Mouse (Mus musculus): Measurements from ENCODE around the gene Speer4f2. TPM values are rescaled to one million over a fixed set of nuclear protein-coding genes. Genes with fewer than 3 reads are reported as not detected.
"Not testable (repeated sequence)": the region's sequence is repeated elsewhere in the genome, so short reads cannot be mapped to it uniquely, and the experiment has no call there.

Speer4f2 gene
- polyA plus RNA-seq (2015; fragmentation: Nextera tagmentation; extraction: Ambion mirVana), result not detected in 2 replicates

DNA sequence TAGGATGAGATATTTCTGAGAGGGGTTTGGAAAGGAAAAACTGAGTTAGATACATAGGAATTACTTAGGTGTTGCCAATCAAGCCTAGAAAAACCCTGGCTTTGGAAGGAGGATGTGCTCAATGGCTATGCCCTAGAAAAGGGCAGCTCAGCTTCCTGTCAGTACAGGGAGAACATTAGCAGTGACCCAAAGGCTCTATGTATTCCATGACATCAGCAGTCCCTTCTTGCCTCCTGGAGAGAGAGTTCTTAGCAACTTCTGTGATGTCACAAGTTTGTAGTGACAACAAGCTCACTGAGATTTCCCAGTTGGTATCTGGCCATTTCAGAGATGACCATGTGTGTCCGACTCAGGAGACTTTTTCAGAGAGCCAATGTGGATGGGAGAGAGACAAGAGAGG, at the start of gene Speer4f2:
Gene Speer4f2, plus strand, starts transcription at position 301 of the 400 bp plus-strand sequence.
- not testable (repeated sequence) for ATAC-seq (ENCODE audit: low FRiP score, low TSS enrichment); H3K4me2 ChIP-seq (replicated peaks; ENCODE audit: low read depth, low read length); H3K9me3 ChIP-seq (ENCODE audit: low read length); H3K27me3 ChIP-seq (ENCODE audit: insufficient read depth, low read length); H3K27ac ChIP-seq (ENCODE audit: low read length); H3K9ac ChIP-seq (replicated peaks; ENCODE audit: low read length); H3K4me3 ChIP-seq (ENCODE audit: low read length); H3K4me1 ChIP-seq (ENCODE audit: insufficient read depth, low read length); H3K36me3 ChIP-seq (ENCODE audit: insufficient read depth, low read length)
- WGBS, result 92% methylated on average over 1 of the region's 1 CpGs

DNA sequence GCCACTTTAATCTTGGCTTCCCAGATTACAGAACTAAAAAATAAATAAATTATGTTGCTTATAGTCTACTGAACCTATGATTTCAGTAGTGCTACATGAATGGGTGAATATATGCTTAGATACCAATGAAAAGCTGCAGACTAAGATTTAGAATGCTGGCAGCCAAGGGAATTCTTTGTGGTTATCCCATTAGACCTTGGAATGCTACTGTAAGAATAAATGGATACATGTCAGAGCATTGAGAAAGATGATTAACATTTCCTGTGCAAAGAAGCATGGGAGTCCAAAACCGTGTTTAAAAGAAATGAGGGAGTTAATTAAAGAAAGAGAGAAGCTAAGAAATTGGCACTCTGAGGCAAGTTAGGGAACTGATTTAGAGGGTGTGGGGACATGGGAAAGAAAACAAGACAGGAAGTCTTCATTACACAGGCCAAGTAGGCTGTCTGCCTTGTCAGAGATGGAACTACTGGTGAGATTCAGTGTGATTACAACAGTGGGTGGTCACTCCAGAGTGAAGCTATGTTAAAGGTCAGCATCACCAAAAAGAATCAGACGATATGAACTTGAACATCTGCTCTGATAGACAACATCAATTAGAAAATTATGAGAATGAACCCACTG, 43.9 kb upstream of the Speer4f2 start:
- Histone ChIP-seq H3K27me3 (ENCODE audit: insufficient read depth, low read length) (no peaks in the 10 kb centered on the region), H3K9ac (replicated peaks; ENCODE audit: low read length) (no peak overlapping the region), H3K9me3 (ENCODE audit: low read length) (no peaks in the 10 kb centered on the region), H3K4me2 (replicated peaks; ENCODE audit: low read depth, low read length) (no peak overlapping the region), H3K4me3 (ENCODE audit: low read length) (no peak overlapping the region), H3K27ac (ENCODE audit: low read length) (no peak overlapping the region), H3K4me1 (ENCODE audit: insufficient read depth, low read length) (no peaks in the 10 kb centered on the region), H3K36me3 (ENCODE audit: insufficient read depth, low read length) (no peaks in the 10 kb centered on the region)
- WGBS, result 35% methylated on average over 2 of the region's 2 CpGs
- peak; percentile 59; the same call in 1 of the 2 replicates for ATAC-seq (ENCODE audit: low FRiP score, low TSS enrichment)

DNA sequence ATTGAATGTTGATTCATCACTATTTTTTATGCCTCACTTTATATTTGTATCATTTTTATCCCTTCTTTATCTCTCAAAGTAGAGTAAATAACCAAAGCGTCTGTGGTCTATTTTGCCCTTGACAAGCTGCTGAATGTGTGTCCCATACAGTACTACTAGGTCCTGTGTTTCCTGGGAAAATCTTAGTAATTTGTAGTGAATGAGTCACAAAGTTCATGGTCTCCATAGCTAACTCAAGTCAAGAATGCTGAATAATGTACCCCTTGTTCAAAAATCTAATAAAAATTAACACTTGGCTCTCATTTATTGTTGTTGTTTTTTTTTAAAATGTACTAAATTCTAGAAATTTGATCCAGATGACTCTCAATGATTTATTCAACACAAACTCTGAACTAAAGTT, 38.1 kb upstream of the Speer4f2 start:
- H3K9ac ChIP-seq (replicated peaks; ENCODE audit: low read length), result no peak overlapping the region
- H3K27me3 ChIP-seq (ENCODE audit: insufficient read depth, low read length), result no peaks in the 10 kb centered on the region
- H3K4me2 ChIP-seq (replicated peaks; ENCODE audit: low read depth, low read length), result no peak overlapping the region
- no peak overlapping the region for H3K4me3 ChIP-seq (ENCODE audit: low read length)
- H3K36me3 ChIP-seq (ENCODE audit: insufficient read depth, low read length), result no peaks in the 10 kb centered on the region
- H3K9me3 ChIP-seq (ENCODE audit: low read length), result no peaks in the 10 kb centered on the region
- 58% methylated on average over 1 of the region's 1 CpGs for WGBS
- ATAC-seq (ENCODE audit: low FRiP score, low TSS enrichment), result no peak
- no peaks in the 10 kb centered on the region for H3K4me1 ChIP-seq (ENCODE audit: insufficient read depth, low read length)
- no peak overlapping the region for H3K27ac ChIP-seq (ENCODE audit: low read length)

DNA sequence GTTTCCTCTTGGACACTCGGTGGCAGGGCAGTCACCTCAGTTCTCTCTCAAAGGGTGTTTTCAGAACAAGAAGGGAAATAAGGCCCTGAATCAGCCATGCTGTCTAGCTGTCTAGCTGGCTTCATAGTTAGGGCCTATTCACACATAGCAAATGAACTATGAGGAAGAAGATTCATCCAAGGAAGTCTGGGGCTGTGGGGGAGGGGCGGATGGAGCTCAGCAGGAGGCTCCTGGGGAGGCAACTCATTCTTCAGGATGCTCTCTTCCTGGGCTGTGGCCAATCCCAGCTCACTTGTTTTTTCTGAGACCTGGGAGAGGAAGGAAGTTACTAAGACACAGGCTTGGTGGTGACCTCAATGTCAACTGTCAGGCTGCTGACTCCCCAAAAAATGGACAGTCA, 27.2 kb upstream of the Speer4f2 start:
- not testable (repeated sequence) for H3K4me1 ChIP-seq (ENCODE audit: insufficient read depth, low read length); ATAC-seq (ENCODE audit: low FRiP score, low TSS enrichment); H3K27ac ChIP-seq (ENCODE audit: low read length); H3K27me3 ChIP-seq (ENCODE audit: insufficient read depth, low read length); H3K4me2 ChIP-seq (replicated peaks; ENCODE audit: low read depth, low read length); H3K9ac ChIP-seq (replicated peaks; ENCODE audit: low read length); H3K9me3 ChIP-seq (ENCODE audit: low read length); H3K4me3 ChIP-seq (ENCODE audit: low read length); H3K36me3 ChIP-seq (ENCODE audit: insufficient read depth, low read length)
- WGBS, result 74% methylated on average over 2 of the region's 2 CpGs

DNA sequence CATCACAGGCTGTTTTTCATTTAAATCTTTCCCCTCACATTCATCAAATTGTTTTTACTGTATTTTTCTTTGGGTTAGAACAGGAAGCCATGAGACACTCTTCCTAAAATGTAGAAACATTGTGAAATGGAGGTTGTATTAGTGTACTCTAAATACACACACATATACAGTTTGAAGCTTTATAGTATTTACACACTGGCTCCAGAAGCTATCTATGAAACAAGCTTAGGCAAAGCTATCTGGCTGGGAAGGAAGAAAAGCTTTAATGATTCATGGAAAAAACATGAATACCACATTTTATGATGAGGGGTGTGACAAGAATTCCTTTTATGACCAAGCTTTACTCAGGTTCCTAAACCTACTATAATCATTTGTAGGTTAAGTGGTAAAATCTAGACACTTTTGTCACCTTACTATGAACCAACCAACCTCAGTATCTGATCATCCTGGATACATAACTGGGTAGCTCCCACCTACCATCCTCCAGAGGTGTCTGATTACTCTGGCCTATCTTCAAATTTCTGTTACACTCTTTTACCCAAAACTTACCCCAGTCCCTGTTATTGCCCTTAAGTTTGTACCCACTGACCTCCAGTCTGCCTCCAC, 13.5 kb upstream of the Speer4f2 start:
- Histone ChIP-seq H3K4me1 (ENCODE audit: insufficient read depth, low read length) (no peaks in the 10 kb centered on the region), H3K27me3 (ENCODE audit: insufficient read depth, low read length) (no peaks in the 10 kb centered on the region), H3K9ac (replicated peaks; ENCODE audit: low read length) (no peak overlapping the region), H3K4me2 (replicated peaks; ENCODE audit: low read depth, low read length) (no peak overlapping the region), H3K4me3 (ENCODE audit: low read length) (no peak overlapping the region), H3K36me3 (ENCODE audit: insufficient read depth, low read length) (no peaks in the 10 kb centered on the region), H3K9me3 (ENCODE audit: low read length) (no peaks in the 10 kb centered on the region), H3K27ac (ENCODE audit: low read length) (no peak overlapping the region)
- ATAC-seq (ENCODE audit: low FRiP score, low TSS enrichment), result no peak

DNA sequence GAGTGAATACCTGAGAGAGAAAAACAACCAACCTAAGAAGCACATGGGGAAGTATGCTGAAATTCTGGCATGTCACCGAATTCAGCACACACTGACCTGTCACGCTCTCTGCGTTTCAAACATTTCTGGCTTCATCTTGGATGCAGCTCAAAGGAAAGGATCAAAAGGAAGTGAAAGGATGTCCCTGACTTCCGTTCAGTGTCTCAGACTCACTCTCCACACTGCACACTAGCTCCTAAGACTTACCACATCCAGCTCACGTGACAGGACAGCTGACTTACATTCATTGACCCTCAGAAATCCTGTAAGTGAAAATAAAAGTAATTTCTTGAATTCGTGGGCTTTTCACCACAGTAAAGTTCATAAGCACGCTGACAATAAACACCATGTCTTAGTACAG, 16.9 kb downstream of the Speer4f2 start:
- no peaks in the 10 kb centered on the region for H3K27me3 ChIP-seq (ENCODE audit: insufficient read depth, low read length)
- no peak overlapping the region for H3K4me2 ChIP-seq (replicated peaks; ENCODE audit: low read depth, low read length)
- 55% methylated on average over 7 of the region's 7 CpGs for WGBS
- ATAC-seq (ENCODE audit: low FRiP score, low TSS enrichment), result no peak
- H3K4me3 ChIP-seq (ENCODE audit: low read length), result no peak overlapping the region
- H3K36me3 ChIP-seq (ENCODE audit: insufficient read depth, low read length), result no peaks in the 10 kb centered on the region
- no peaks in the 10 kb centered on the region for H3K9me3 ChIP-seq (ENCODE audit: low read length)
- H3K27ac ChIP-seq (ENCODE audit: low read length), result 0 out of 2 replicates have a peak overlapping the region, but pooled peaks have one; percentile 31
- H3K9ac ChIP-seq (replicated peaks; ENCODE audit: low read length), result no peak overlapping the region
- no peaks in the 10 kb centered on the region for H3K4me1 ChIP-seq (ENCODE audit: insufficient read depth, low read length)

DNA sequence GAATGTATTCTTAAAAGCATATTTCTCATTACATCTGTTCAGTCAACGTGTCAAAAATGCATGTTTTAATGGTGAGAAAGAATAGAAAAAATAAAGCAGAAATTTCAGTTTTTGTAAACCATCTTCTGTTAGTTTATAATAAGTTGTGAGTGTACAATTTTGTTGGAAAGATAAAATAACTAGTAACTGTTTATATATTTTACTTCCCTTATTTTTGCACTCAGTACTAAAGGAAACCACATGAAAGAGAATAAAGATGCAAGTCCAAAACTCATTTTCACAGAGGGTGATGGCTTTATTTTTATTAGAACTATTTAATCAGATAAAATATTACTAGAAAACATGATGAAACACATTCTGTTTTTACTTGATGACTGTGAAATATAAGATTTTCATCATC, 18.2 kb downstream of the Speer4f2 start:
- Histone ChIP-seq H3K36me3 (ENCODE audit: insufficient read depth, low read length) (no peaks in the 10 kb centered on the region), H3K4me2 (replicated peaks; ENCODE audit: low read depth, low read length) (no peak overlapping the region), H3K9me3 (ENCODE audit: low read length) (no peaks in the 10 kb centered on the region), H3K27me3 (ENCODE audit: insufficient read depth, low read length) (no peaks in the 10 kb centered on the region), H3K4me1 (ENCODE audit: insufficient read depth, low read length) (no peaks in the 10 kb centered on the region), H3K27ac (ENCODE audit: low read length) (no peak overlapping the region), H3K4me3 (ENCODE audit: low read length) (no peak overlapping the region), H3K9ac (replicated peaks; ENCODE audit: low read length) (no peak overlapping the region)
- WGBS, result 83% methylated on average over 1 of the region's 1 CpGs
- ATAC-seq (ENCODE audit: low FRiP score, low TSS enrichment), result no peak

DNA sequence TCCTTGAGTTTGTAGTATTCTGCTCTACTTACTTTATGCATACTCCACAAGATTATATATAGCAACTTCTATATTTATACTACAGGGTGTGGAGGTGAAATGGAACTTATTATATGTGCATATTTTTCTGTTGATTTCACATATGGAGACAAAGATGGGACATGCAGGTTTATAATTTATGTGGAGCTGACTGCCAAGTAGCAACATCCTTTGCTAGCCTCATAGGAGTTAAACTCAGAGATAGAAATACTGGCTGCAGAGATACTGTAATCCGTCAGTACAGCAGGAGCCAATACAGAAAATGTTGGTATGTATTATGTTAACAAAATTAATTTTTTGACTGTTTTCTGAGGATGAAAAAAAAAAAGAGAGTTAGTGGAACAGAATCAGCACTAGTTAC, 27.6 kb downstream of the Speer4f2 start:
- Histone ChIP-seq H3K9ac (replicated peaks; ENCODE audit: low read length) (no peak overlapping the region), H3K36me3 (ENCODE audit: insufficient read depth, low read length) (no peaks in the 10 kb centered on the region), H3K27ac (ENCODE audit: low read length) (no peak overlapping the region), H3K4me3 (ENCODE audit: low read length) (no peak overlapping the region), H3K9me3 (ENCODE audit: low read length) (no peaks in the 10 kb centered on the region), H3K4me2 (replicated peaks; ENCODE audit: low read depth, low read length) (no peak overlapping the region), H3K4me1 (ENCODE audit: insufficient read depth, low read length) (no peaks in the 10 kb centered on the region), H3K27me3 (ENCODE audit: insufficient read depth, low read length) (no peaks in the 10 kb centered on the region)
- ATAC-seq (ENCODE audit: low FRiP score, low TSS enrichment), result no peak
- WGBS, result 85% methylated on average over 1 of the region's 1 CpGs

DNA sequence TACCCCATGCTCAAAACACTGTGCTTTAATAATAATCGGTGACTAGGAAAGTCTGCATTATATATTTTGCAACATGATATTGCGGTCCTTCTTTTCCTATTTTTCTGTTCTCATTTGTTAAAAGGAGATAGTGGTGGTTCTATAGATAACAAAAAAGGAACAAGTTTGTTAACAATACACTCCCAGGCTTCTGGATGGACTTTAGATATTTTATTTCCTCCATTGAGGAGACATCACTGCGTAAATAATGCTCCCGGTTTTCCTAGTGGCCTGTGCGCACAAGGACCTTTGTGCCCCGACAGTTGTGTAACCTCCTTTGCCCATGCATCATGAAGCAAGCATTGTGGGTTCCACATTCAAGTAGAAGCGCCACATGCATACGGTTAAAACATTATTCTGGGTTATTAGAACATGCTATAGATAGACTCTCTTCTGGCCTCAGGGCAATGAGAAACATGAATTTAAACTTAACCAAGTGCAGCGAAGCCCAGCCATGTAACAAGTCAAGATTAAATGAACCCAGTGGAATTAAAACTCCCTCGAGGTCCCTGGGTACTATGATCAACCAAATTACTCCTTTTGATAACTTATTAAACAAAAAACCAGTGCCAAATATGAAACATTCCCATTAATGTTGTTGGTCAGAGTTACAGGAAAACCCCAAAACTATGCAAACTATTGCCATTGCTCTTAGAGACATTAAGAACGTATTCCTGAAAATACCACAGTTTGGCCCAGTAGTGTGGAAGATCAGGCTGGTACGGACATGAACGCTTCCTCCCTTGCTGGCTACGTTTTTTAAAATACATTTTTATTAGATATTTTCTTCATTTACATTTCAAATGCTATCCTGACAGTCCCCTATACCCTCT, 28.5 kb downstream of the Speer4f2 start:
- Histone ChIP-seq H3K9ac (replicated peaks; ENCODE audit: low read length) (no peak overlapping the region), H3K4me2 (replicated peaks; ENCODE audit: low read depth, low read length) (no peak overlapping the region), H3K9me3 (ENCODE audit: low read length) (no peaks in the 10 kb centered on the region), H3K27ac (ENCODE audit: low read length) (no peak overlapping the region), H3K36me3 (ENCODE audit: insufficient read depth, low read length) (no peaks in the 10 kb centered on the region), H3K4me1 (ENCODE audit: insufficient read depth, low read length) (no peaks in the 10 kb centered on the region), H3K4me3 (ENCODE audit: low read length) (no peak overlapping the region), H3K27me3 (ENCODE audit: insufficient read depth, low read length) (no peaks in the 10 kb centered on the region)
- 81% methylated on average over 14 of the region's 14 CpGs for WGBS
- ATAC-seq (ENCODE audit: low FRiP score, low TSS enrichment), result no peak
